Mouse (Mus musculus): ENCODE measurements at regions not wholly inside any gene's neighbourhood (a gene's known extent, or its start where the extent isn't known, plus 50 kb on each side); places are given as distances from the start of the nearest gene placed in this dataset.

DNA sequence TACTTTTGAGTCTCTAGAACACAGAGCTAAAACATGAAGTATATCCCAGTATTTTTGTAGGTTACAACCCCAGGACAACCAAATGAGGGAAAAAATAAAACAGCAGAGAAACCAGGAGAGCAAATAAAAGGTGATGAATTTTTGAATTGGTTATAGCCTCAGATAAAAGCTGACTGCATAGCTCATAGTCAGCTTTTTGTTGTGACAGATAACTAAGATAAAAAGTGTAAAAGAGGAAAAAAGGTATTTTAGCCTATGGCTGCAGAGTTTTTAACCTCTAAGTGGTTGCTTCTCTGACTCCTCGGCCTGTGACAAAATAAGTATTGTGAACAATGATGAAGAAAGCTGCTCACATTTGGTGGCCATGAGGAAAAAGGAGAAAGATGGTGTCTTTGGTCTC, 111.6 kb upstream of the Tbc1d5 start:
- Histone ChIP-seq H3K36me3 (ENCODE audit: control insufficient read depth, insufficient read depth, low read length) (no peaks in the 10 kb centered on the region), H3K4me3 (ENCODE audit: extremely low read depth, insufficient read depth, insufficient read length) (no peak overlapping the region), H3K4me1 (ENCODE audit: control insufficient read depth, insufficient read depth, insufficient read length) (no peaks in the 10 kb centered on the region), H3K27ac (ENCODE audit: insufficient read depth, low read length) (no peak overlapping the region), H3K27me3 (ENCODE audit: control insufficient read depth, insufficient read depth, low read length) (no peaks in the 10 kb centered on the region)
- DNase-seq (ENCODE audit: low read depth in 1 of 2, low spot score in 2 of 2): no peak
- WGBS: 86% methylated on average over 1 of the region's 1 CpGs
- TF ChIP-seq POLR2A (IDR thresholded peaks at IDR 0.05; ENCODE audit: low read depth, low read length): no peak
- TF ChIP-seq CTCF (IDR thresholded peaks at IDR 0.05; ENCODE audit: extremely low read depth, insufficient read depth, insufficient read length, insufficient replicate concordance): no peak

DNA sequence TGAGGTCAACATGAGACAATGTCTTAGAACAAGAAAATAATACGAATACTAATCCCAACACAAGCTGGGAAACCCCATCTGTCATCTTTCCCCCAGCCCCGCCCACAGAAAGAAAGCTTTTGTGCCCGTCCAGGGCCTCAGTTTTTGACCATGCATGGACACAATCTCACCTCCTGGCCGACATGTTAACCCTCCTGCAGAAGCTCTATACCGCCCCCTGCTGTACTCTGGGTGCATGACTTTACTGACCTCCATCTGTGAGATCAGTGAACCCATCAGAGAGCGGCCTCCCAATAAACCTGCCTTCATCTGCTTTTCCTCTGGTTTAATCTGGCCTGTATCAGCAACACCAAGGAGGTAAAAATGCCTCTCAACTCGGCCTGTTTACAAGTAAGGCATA, 109.6 kb upstream of the Tbc1d5 start:
- Histone ChIP-seq H3K4me1 (ENCODE audit: control insufficient read depth, insufficient read depth, insufficient read length) (no peaks in the 10 kb centered on the region), H3K27ac (ENCODE audit: insufficient read depth, low read length) (no peak overlapping the region), H3K36me3 (ENCODE audit: control insufficient read depth, insufficient read depth, low read length) (no peaks in the 10 kb centered on the region), H3K4me3 (ENCODE audit: extremely low read depth, insufficient read depth, insufficient read length) (no peak overlapping the region), H3K27me3 (ENCODE audit: control insufficient read depth, insufficient read depth, low read length) (no peaks in the 10 kb centered on the region)
- no peak for TF ChIP-seq POLR2A (IDR thresholded peaks at IDR 0.05; ENCODE audit: low read depth, low read length)
- TF ChIP-seq CTCF (IDR thresholded peaks at IDR 0.05; ENCODE audit: extremely low read depth, insufficient read depth, insufficient read length, insufficient replicate concordance): peak; percentile 70; the same call in 1 of the 2 replicates
- 70% methylated on average over 7 of the region's 7 CpGs for WGBS
- peak; percentile 29 to 77 for DNase-seq (ENCODE audit: low read depth in 1 of 2, low spot score in 2 of 2)

DNA sequence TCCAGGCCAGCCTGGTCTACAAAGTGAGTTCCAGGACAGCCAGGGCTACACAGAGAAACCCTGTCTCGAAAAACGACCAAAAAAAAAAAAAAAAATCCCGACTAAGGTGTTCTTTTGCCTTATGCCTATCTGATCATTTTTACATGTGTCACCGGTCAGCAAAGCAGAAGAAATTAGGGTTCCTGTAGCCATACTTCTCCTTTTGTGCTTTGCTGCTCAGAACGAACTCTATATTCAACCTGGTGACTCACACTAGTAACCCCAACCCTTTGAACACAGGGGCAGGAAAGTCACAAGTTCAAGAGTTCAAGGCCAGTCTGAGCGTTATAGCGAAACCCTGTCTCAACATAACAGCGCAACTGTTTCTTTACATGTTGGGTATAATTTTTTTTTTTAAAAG, 108.7 kb upstream of the Tbc1d5 start:
- H3K36me3 ChIP-seq (ENCODE audit: control insufficient read depth, insufficient read depth, low read length): no peaks in the 10 kb centered on the region
- no peaks in the 10 kb centered on the region for H3K27me3 ChIP-seq (ENCODE audit: control insufficient read depth, insufficient read depth, low read length)
- H3K27ac ChIP-seq (ENCODE audit: insufficient read depth, low read length): no peak overlapping the region
- H3K4me3 ChIP-seq (ENCODE audit: extremely low read depth, insufficient read depth, insufficient read length): no peak overlapping the region
- WGBS: 70% methylated on average over 8 of the region's 8 CpGs
- no peaks in the 10 kb centered on the region for H3K4me1 ChIP-seq (ENCODE audit: control insufficient read depth, insufficient read depth, insufficient read length)
- TF ChIP-seq CTCF (IDR thresholded peaks at IDR 0.05; ENCODE audit: extremely low read depth, insufficient read depth, insufficient read length, insufficient replicate concordance): no peak
- DNase-seq (ENCODE audit: low read depth in 1 of 2, low spot score in 2 of 2): no peak

DNA sequence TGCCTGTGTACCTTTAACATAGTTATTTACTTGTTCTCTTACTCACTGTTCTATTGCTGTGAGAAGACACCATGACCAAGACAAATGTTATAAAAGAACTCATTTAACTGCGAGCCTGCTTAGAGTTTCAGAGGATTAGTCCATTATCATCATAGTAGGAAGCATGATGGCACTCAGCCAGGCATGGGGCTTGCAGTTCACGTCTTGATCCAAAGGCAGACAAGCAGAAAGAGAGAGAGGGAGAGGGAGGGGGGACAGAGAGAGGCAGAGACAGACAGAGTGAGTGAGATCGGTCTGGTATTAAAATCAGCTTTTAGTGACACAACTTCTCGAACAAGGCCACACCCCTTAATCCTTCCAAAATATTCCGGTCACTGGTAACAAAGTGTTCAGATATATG, 106.2 kb upstream of the Tbc1d5 start:
- no peaks in the 10 kb centered on the region for H3K36me3 ChIP-seq (ENCODE audit: control insufficient read depth, insufficient read depth, low read length)
- no peak overlapping the region for H3K4me3 ChIP-seq (ENCODE audit: extremely low read depth, insufficient read depth, insufficient read length)
- 93% methylated on average over 5 of the region's 5 CpGs for WGBS
- TF ChIP-seq CTCF (IDR thresholded peaks at IDR 0.05; ENCODE audit: extremely low read depth, insufficient read depth, insufficient read length, insufficient replicate concordance) (no peak), POLR2A (IDR thresholded peaks at IDR 0.05; ENCODE audit: low read depth, low read length) (no peak)
- no peak overlapping the region for H3K27ac ChIP-seq (ENCODE audit: insufficient read depth, low read length)
- H3K27me3 ChIP-seq (ENCODE audit: control insufficient read depth, insufficient read depth, low read length): no peaks in the 10 kb centered on the region
- no peak for DNase-seq (ENCODE audit: low read depth in 1 of 2, low spot score in 2 of 2)
- H3K4me1 ChIP-seq (ENCODE audit: control insufficient read depth, insufficient read depth, insufficient read length): no peaks in the 10 kb centered on the region

DNA sequence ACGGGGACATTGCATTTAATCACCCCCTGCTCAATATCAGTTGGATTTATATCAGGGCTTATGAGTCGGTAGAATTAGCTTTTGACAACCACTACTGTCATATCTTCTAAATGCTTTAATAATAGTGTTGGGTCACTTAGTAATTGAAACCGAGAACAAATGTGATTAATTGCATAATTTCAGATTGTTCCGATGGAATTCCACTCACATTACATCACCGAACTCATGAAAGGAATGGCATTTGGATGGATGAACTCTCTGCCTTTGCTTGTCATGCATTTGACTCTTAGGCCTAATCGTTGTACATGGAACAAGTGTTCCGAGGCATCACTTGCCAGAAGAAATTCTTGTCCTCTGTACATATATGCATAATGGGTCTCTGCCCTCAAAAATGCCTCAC, 99.6 kb upstream of the Tbc1d5 start:
- no peaks in the 10 kb centered on the region for H3K4me1 ChIP-seq (ENCODE audit: control insufficient read depth, insufficient read depth, insufficient read length)
- DNase-seq (ENCODE audit: low read depth in 1 of 2, low spot score in 2 of 2): no peak
- no peaks in the 10 kb centered on the region for H3K36me3 ChIP-seq (ENCODE audit: control insufficient read depth, insufficient read depth, low read length)
- TF ChIP-seq POLR2A (IDR thresholded peaks at IDR 0.05; ENCODE audit: low read depth, low read length) (no peak), CTCF (IDR thresholded peaks at IDR 0.05; ENCODE audit: extremely low read depth, insufficient read depth, insufficient read length, insufficient replicate concordance) (no peak)
- H3K27me3 ChIP-seq (ENCODE audit: control insufficient read depth, insufficient read depth, low read length): no peaks in the 10 kb centered on the region; the same call in 1 of the 2 replicates
- whole genome bisulfite sequencing: 87% methylated on average over 7 of the region's 7 CpGs
- H3K4me3 ChIP-seq (ENCODE audit: extremely low read depth, insufficient read depth, insufficient read length): no peak overlapping the region
- no peak overlapping the region for H3K27ac ChIP-seq (ENCODE audit: insufficient read depth, low read length)

DNA sequence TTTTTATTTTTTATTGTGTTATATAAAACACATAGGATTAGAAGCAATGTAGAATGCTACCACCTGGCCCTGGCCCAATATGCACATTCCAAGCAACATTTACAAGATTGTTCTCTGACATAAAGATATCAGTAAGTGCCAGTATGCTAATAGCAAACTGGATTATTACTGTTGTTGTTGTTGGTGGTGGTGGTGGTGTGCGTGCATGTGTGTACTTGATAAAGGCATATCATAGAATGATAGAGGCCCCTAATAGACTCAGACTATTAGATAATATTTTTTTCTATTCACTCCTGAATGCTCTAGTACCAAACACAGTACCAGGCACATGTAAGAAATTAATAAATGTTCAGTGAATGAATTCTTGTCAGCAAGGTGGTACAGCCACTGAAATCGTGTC, 98.9 kb upstream of the Tbc1d5 start:
- DNase-seq (ENCODE audit: low read depth in 1 of 2, low spot score in 2 of 2): no peak
- Histone ChIP-seq H3K4me1 (ENCODE audit: control insufficient read depth, insufficient read depth, insufficient read length) (no peaks in the 10 kb centered on the region), H3K4me3 (ENCODE audit: extremely low read depth, insufficient read depth, insufficient read length) (no peak overlapping the region), H3K27me3 (ENCODE audit: control insufficient read depth, insufficient read depth, low read length) (no peaks in the 10 kb centered on the region; the same call in 1 of the 2 replicates), H3K27ac (ENCODE audit: insufficient read depth, low read length) (no peak overlapping the region), H3K36me3 (ENCODE audit: control insufficient read depth, insufficient read depth, low read length) (no peaks in the 10 kb centered on the region)
- 86% methylated on average over 2 of the region's 2 CpGs for WGBS
- TF ChIP-seq CTCF (IDR thresholded peaks at IDR 0.05; ENCODE audit: extremely low read depth, insufficient read depth, insufficient read length, insufficient replicate concordance) (no peak), POLR2A (IDR thresholded peaks at IDR 0.05; ENCODE audit: low read depth, low read length) (no peak)

DNA sequence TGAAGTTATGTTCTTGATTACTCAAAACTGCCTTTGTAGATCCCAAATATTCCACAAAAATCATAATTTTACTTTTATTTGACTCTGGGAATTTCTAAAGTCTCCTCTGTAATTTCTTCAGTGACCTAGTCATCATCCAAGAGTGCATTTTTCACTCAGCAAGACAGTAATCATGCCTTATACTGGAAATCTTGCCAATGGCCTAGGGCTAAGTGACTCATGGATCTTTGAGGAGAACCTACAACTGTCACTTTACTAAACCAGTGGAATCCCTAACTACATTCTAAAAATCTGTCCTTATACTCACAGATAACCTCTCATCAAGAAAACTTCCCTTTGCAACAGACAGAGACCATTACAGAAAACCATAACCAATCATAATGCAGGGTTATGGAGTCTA, 98.0 kb upstream of the Tbc1d5 start:
- no peak for TF ChIP-seq POLR2A (IDR thresholded peaks at IDR 0.05; ENCODE audit: low read depth, low read length)
- no peak for TF ChIP-seq CTCF (IDR thresholded peaks at IDR 0.05; ENCODE audit: extremely low read depth, insufficient read depth, insufficient read length, insufficient replicate concordance)
- no peak for DNase-seq (ENCODE audit: low read depth in 1 of 2, low spot score in 2 of 2)
- Histone ChIP-seq H3K36me3 (ENCODE audit: control insufficient read depth, insufficient read depth, low read length) (no peaks in the 10 kb centered on the region), H3K27ac (ENCODE audit: insufficient read depth, low read length) (no peak overlapping the region), H3K27me3 (ENCODE audit: control insufficient read depth, insufficient read depth, low read length) (no peaks in the 10 kb centered on the region; the same call in 1 of the 2 replicates), H3K4me3 (ENCODE audit: extremely low read depth, insufficient read depth, insufficient read length) (no peak overlapping the region), H3K4me1 (ENCODE audit: control insufficient read depth, insufficient read depth, insufficient read length) (no peaks in the 10 kb centered on the region)

Measured in spleen, adult 2 months (tissue).